Mouse (Mus musculus) heart, adult 2 months (tissue): ENCODE measurements around the gene Cfap20.

ENCODE experiments used
- CTCF ChIP-seq: fragments of 200-600 bp; IDR thresholded peaks from 2 replicates; pipeline ENCODE4 v1.8.1; 2022; ENCODE audit warnings: antibody characterized with exemption, mild to moderate bottlenecking, moderate library complexity
- EP300 ChIP-seq: fragments of 200-500 bp; IDR thresholded peaks from 2 replicates; pipeline ENCODE4 v1.6.1; 2011; ENCODE audit warnings: low read depth, low read length, control low read depth; ENCODE audit not compliant: insufficient read depth
- POLR2A ChIP-seq: fragments of 200-500 bp; IDR thresholded peaks from 2 replicates; pipeline ENCODE4 v1.6.1; 2011; ENCODE audit warnings: mild to moderate bottlenecking, low read depth, low read length, control low read depth; ENCODE audit not compliant: insufficient read depth

- TF ChIP-seq CTCF (no peak), EP300 (no peak), POLR2A (no peak)
These were observed 802 bp upstream of the Cfap20 start for GRCm38 (mm10) chr8:95435471-95435870.
